Mouse (Mus musculus) cerebellum, adult (tissue): ENCODE data around the gene Arhgap32.
"Not testable (repeated sequence)": the region's sequence is repeated elsewhere in the genome, so short reads cannot be mapped to it uniquely, and the experiment has no call there.

Experiments
- ATAC-seq: cut with Nextera tagmentation; 2 replicates; pipeline ENCODE4 v1.9.2; 2017; ENCODE audit warnings: mild to moderate bottlenecking, moderate library complexity, mixed read lengths; ENCODE audit not compliant: insufficient number of reproducible peaks, low FRiP score, low TSS enrichment

Arhgap32 gene

GRCm38 (mm10) chr9:32115786-32116185 lies at the start of gene Arhgap32:
TSS of gene Arhgap32 (plus strand) at chr9:32116136.
- no peak for ATAC-seq

GRCm38 (mm10) chr9:32072778-32073177 lies 43.2 kb upstream of the Arhgap32 start:
- no peak for ATAC-seq

- ATAC-seq, result no peak
These were observed 27.7 kb upstream of the Arhgap32 start for GRCm38 (mm10) chr9:32088106-32088776.

GRCm38 (mm10) chr9:32088882-32089281 lies 27.1 kb upstream of the Arhgap32 start:
- ATAC-seq, result no peak

- no peak for ATAC-seq
These were observed 22.5 kb upstream of the Arhgap32 start for GRCm38 (mm10) chr9:32093456-32093855.

GRCm38 (mm10) chr9:32094351-32095120 lies 21.4 kb upstream of the Arhgap32 start:
- no peak for ATAC-seq

GRCm38 (mm10) chr9:32095511-32095910 lies 20.4 kb upstream of the Arhgap32 start:
- ATAC-seq, result no peak

- no peak for ATAC-seq
These were observed 19.4 kb upstream of the Arhgap32 start for GRCm38 (mm10) chr9:32096541-32096940.

- no peak for ATAC-seq
These were observed 18.8 kb upstream of the Arhgap32 start for GRCm38 (mm10) chr9:32097123-32097522.

GRCm38 (mm10) chr9:32098425-32099155 lies 17.3 kb upstream of the Arhgap32 start:
- no peak for ATAC-seq

GRCm38 (mm10) chr9:32100561-32100960 lies 15.4 kb upstream of the Arhgap32 start:
- ATAC-seq, result no peak

- no peak for ATAC-seq
These were observed 14.4 kb upstream of the Arhgap32 start for GRCm38 (mm10) chr9:32101488-32101887.

GRCm38 (mm10) chr9:32104670-32105069 lies 11.3 kb upstream of the Arhgap32 start:
- no peak for ATAC-seq

GRCm38 (mm10) chr9:32110376-32110775 lies 5.6 kb upstream of the Arhgap32 start:
- no peak for ATAC-seq

- ATAC-seq, result no peak
These were observed 336 bp downstream of the Arhgap32 start for GRCm38 (mm10) chr9:32116272-32116671.

- ATAC-seq, result no peak
These were observed 1.9 kb downstream of the Arhgap32 start for GRCm38 (mm10) chr9:32117876-32118275.

GRCm38 (mm10) chr9:32118433-32118832 lies 2.5 kb downstream of the Arhgap32 start:
- no peak for ATAC-seq

- no peak for ATAC-seq
These were observed 3.6 kb downstream of the Arhgap32 start for GRCm38 (mm10) chr9:32119586-32119985.

GRCm38 (mm10) chr9:32120162-32120561 lies 4.2 kb downstream of the Arhgap32 start:
- ATAC-seq, result no peak

GRCm38 (mm10) chr9:32121271-32121670 lies 5.3 kb downstream of the Arhgap32 start:
- ATAC-seq, result not testable (repeated sequence)

- ATAC-seq, result no peak
These were observed 20.3 kb downstream of the Arhgap32 start for GRCm38 (mm10) chr9:32136195-32136594.
